Mouse (Mus musculus) kidney, adult 9 months (tissue): Measurements from ENCODE around the gene Cdh13.
A peak's percentile ranks its signal among the peaks of the same experiment; 100 is the strongest.
"Not testable (repeated sequence)": the region's sequence is repeated elsewhere in the genome, so short reads cannot be mapped to it uniquely, and the experiment has no call there.

ENCODE experiments used
- DNase-seq: peaks from one replicate; pipeline ENCODE4 v3.0.0; 2022

Gene Cdh13

GRCm38 (mm10) chr8:119275442-119275841 lies 991.9 kb downstream of the Cdh13 start:
- no peak for DNase-seq

GRCm38 (mm10) chr8:119277047-119277451 lies 993.5 kb downstream of the Cdh13 start:
- DNase-seq: no peak

GRCm38 (mm10) chr8:119281761-119282160 lies 998.2 kb downstream of the Cdh13 start:
- peak; percentile 11 for DNase-seq

GRCm38 (mm10) chr8:119284516-119284915 lies 1001.0 kb downstream of the Cdh13 start:
- DNase-seq: no peak

- no peak for DNase-seq
Measured at GRCm38 (mm10) chr8:119284920-119285319, 1001.4 kb downstream of the Cdh13 start.

GRCm38 (mm10) chr8:119295477-119295876 lies 1011.9 kb downstream of the Cdh13 start:
- no peak for DNase-seq

GRCm38 (mm10) chr8:119297752-119298151 lies 1014.2 kb downstream of the Cdh13 start:
- DNase-seq: peak; percentile 38

GRCm38 (mm10) chr8:119300335-119300734 lies 1016.8 kb downstream of the Cdh13 start:
- DNase-seq: no peak

GRCm38 (mm10) chr8:119304196-119304595 lies 1020.7 kb downstream of the Cdh13 start:
- no peak for DNase-seq

- DNase-seq: peak; percentile 33
Measured at GRCm38 (mm10) chr8:119311412-119311811, 1027.9 kb downstream of the Cdh13 start.

GRCm38 (mm10) chr8:119323215-119323614 lies 1039.7 kb downstream of the Cdh13 start:
- no peak for DNase-seq

GRCm38 (mm10) chr8:119339546-119339945 lies 1056.0 kb downstream of the Cdh13 start:
- no peak for DNase-seq

- DNase-seq: peak; percentile 22
Measured at GRCm38 (mm10) chr8:119343606-119344005, 1060.1 kb downstream of the Cdh13 start.

- peak; percentile 98 for DNase-seq
Measured at GRCm38 (mm10) chr8:119344190-119344856, 1060.8 kb downstream of the Cdh13 start, which contains the start of gene Hsbp1. TSS of gene Hsbp1 (plus strand) at chr8:119344488.

GRCm38 (mm10) chr8:119345029-119345682 lies 1061.6 kb downstream of the Cdh13 start:
- no peak for DNase-seq

GRCm38 (mm10) chr8:119345683-119346075 lies 1062.1 kb downstream of the Cdh13 start:
- no peak for DNase-seq

- DNase-seq: no peak
Measured at GRCm38 (mm10) chr8:119351647-119352046, 1068.1 kb downstream of the Cdh13 start.

GRCm38 (mm10) chr8:119352977-119353658 lies 1069.6 kb downstream of the Cdh13 start:
- no peak for DNase-seq

- no peak for DNase-seq
Measured at GRCm38 (mm10) chr8:119353659-119354023, 1070.1 kb downstream of the Cdh13 start.

GRCm38 (mm10) chr8:119356631-119357030 lies 1073.1 kb downstream of the Cdh13 start:
- not testable (repeated sequence) for DNase-seq

- no peak for DNase-seq
Measured at GRCm38 (mm10) chr8:119358175-119358574, 1074.6 kb downstream of the Cdh13 start.

- peak; percentile 53 for DNase-seq
Measured at GRCm38 (mm10) chr8:119358836-119359235, 1075.3 kb downstream of the Cdh13 start.

GRCm38 (mm10) chr8:119360686-119361295 lies 1077.3 kb downstream of the Cdh13 start:
- no peak for DNase-seq
